Mouse (Mus musculus) E14TG2a.4 (cell line): ENCODE data around the gene Fam81a.

ENCODE experiments used
- CTCF ChIP-seq: conservative IDR thresholded peaks from 2 replicates; pipeline ENCODE4 v1.5.1; 2014; ENCODE audit warnings: low read length
- POU5F1 ChIP-seq: IDR thresholded peaks from 2 replicates; pipeline ENCODE4 v1.6.1; 2014; ENCODE audit warnings: low read length, borderline replicate concordance

DNA sequence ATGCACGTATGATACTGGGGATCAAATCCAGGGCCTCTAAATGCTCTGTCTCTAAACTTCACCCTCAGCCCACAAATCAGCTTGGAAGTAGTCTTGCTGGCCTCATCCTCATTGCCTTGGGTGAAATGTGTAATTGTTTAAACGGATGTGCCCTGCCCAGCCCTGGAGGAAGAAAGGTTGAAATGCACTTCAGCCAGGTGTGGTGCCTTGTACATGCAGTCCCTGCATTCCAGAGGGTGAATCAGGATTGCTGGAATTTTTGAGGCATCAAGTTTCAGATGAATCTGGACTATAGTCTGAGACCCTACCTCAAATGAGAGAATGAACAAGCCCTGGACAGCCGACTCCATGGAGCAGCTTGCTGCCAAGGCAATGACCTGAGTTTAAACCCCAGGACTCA is 94.5 kb downstream of the Fam81a start:
- TF ChIP-seq CTCF = no peak
- TF ChIP-seq POU5F1 = no peak
